Mouse (Mus musculus): ENCODE measurements around the gene Nav2. TPM values are rescaled to one million over a fixed set of nuclear protein-coding genes. Genes with fewer than 3 reads are reported as not detected.

The Nav2 gene
- polyA plus RNA-seq, 1 experiment from 2014 or later = 7.5 TPM

- no peak overlapping the region for H3K27ac ChIP-seq (replicated peaks; ENCODE audit: low read depth, low read length)
- DNase-seq (ENCODE audit: low spot score) (no peak), ATAC-seq (ENCODE audit: insufficient number of reproducible peaks, low FRiP score, low TSS enrichment, low read depth) (no peak)
- no peak overlapping the region for H3K9ac ChIP-seq (ENCODE audit: low read length)
- no peak overlapping the region for H3K4me3 ChIP-seq (ENCODE audit: low read depth, low read length)
- H3K4me1 ChIP-seq (ENCODE audit: control insufficient read depth, insufficient read depth, low read length) = no peaks in the 10 kb centered on the region
- H3K27me3 ChIP-seq (ENCODE audit: control insufficient read depth, insufficient read depth, low read length) = no peaks in the 10 kb centered on the region
- H3K4me2 ChIP-seq (ENCODE audit: low read depth, severe bottlenecking) = no peak overlapping the region
- no peaks in the 10 kb centered on the region for H3K9me3 ChIP-seq (ENCODE audit: control insufficient read depth, low read length)
- WGBS = 92% methylated on average over 21 of the region's 21 CpGs
- peaks cover 42% of the 10 kb centered on the region for H3K36me3 ChIP-seq (ENCODE audit: control insufficient read depth, insufficient read depth, low read length)
These were observed 37.8 kb upstream of the Nav2 start for GRCm38 (mm10) chr7:48870579-48871180.

GRCm38 (mm10) chr7:48871292-48871691 lies 37.2 kb upstream of the Nav2 start:
- Histone ChIP-seq H3K4me1 (ENCODE audit: control insufficient read depth, insufficient read depth, low read length) (no peaks in the 10 kb centered on the region), H3K9ac (ENCODE audit: low read length) (no peak overlapping the region), H3K4me3 (ENCODE audit: low read depth, low read length) (no peak overlapping the region), H3K4me2 (ENCODE audit: low read depth, severe bottlenecking) (no peak overlapping the region), H3K9me3 (ENCODE audit: control insufficient read depth, low read length) (no peaks in the 10 kb centered on the region), H3K27ac (replicated peaks; ENCODE audit: low read depth, low read length) (no peak overlapping the region), H3K27me3 (ENCODE audit: control insufficient read depth, insufficient read depth, low read length) (no peaks in the 10 kb centered on the region), H3K36me3 (ENCODE audit: control insufficient read depth, insufficient read depth, low read length) (peaks cover 42% of the 10 kb centered on the region)
- ATAC-seq (ENCODE audit: insufficient number of reproducible peaks, low FRiP score, low TSS enrichment, low read depth) = no peak
- no peak for DNase-seq (ENCODE audit: low spot score)
- WGBS = 91% methylated on average over 11 of the region's 11 CpGs

GRCm38 (mm10) chr7:48875096-48875495 lies 33.4 kb upstream of the Nav2 start:
- Histone ChIP-seq H3K27me3 (ENCODE audit: control insufficient read depth, insufficient read depth, low read length) (no peaks in the 10 kb centered on the region), H3K4me2 (ENCODE audit: low read depth, severe bottlenecking) (no peak overlapping the region), H3K9ac (ENCODE audit: low read length) (no peak overlapping the region), H3K4me3 (ENCODE audit: low read depth, low read length) (no peak overlapping the region), H3K27ac (replicated peaks; ENCODE audit: low read depth, low read length) (no peak overlapping the region), H3K36me3 (ENCODE audit: control insufficient read depth, insufficient read depth, low read length) (peaks cover 28% of the 10 kb centered on the region), H3K9me3 (ENCODE audit: control insufficient read depth, low read length) (no peaks in the 10 kb centered on the region), H3K4me1 (ENCODE audit: control insufficient read depth, insufficient read depth, low read length) (0 out of 2 replicates have a peak, but pooled peaks cover 3% of the 10 kb centered on the region)
- no peak for DNase-seq (ENCODE audit: low spot score)
- 94% methylated on average over 14 of the region's 14 CpGs for WGBS
- ATAC-seq (ENCODE audit: insufficient number of reproducible peaks, low FRiP score, low TSS enrichment, low read depth) = no peak

- Histone ChIP-seq H3K27me3 (ENCODE audit: control insufficient read depth, insufficient read depth, low read length) (no peaks in the 10 kb centered on the region), H3K9me3 (ENCODE audit: control insufficient read depth, low read length) (no peaks in the 10 kb centered on the region), H3K4me1 (ENCODE audit: control insufficient read depth, insufficient read depth, low read length) (peaks cover 3% of the 10 kb centered on the region; the same call in 1 of the 2 replicates), H3K4me3 (ENCODE audit: low read depth, low read length) (no peak overlapping the region), H3K27ac (replicated peaks; ENCODE audit: low read depth, low read length) (no peak overlapping the region), H3K9ac (ENCODE audit: low read length) (no peak overlapping the region), H3K4me2 (ENCODE audit: low read depth, severe bottlenecking) (no peak overlapping the region), H3K36me3 (ENCODE audit: control insufficient read depth, insufficient read depth, low read length) (peaks cover 18% of the 10 kb centered on the region)
- WGBS = 78% methylated on average over 4 of the region's 4 CpGs
- DNase-seq (ENCODE audit: low spot score) = peak; percentile 56
- ATAC-seq (ENCODE audit: insufficient number of reproducible peaks, low FRiP score, low TSS enrichment, low read depth) = no peak
These were observed 32.0 kb upstream of the Nav2 start for GRCm38 (mm10) chr7:48876526-48876925.

- WGBS = 80% methylated on average over 15 of the region's 15 CpGs
- Histone ChIP-seq H3K9ac (ENCODE audit: low read length) (no peak overlapping the region), H3K4me2 (ENCODE audit: low read depth, severe bottlenecking) (no peak overlapping the region), H3K4me1 (ENCODE audit: control insufficient read depth, insufficient read depth, low read length) (peaks cover 3% of the 10 kb centered on the region; the same call in 1 of the 2 replicates), H3K36me3 (ENCODE audit: control insufficient read depth, insufficient read depth, low read length) (peaks cover 13% of the 10 kb centered on the region), H3K9me3 (ENCODE audit: control insufficient read depth, low read length) (no peaks in the 10 kb centered on the region), H3K27ac (replicated peaks; ENCODE audit: low read depth, low read length) (no peak overlapping the region), H3K27me3 (ENCODE audit: control insufficient read depth, insufficient read depth, low read length) (no peaks in the 10 kb centered on the region; the same call in 1 of the 2 replicates), H3K4me3 (ENCODE audit: low read depth, low read length) (no peak overlapping the region)
- no peak for DNase-seq (ENCODE audit: low spot score)
- ATAC-seq (ENCODE audit: insufficient number of reproducible peaks, low FRiP score, low TSS enrichment, low read depth) = no peak
These were observed 30.6 kb upstream of the Nav2 start for GRCm38 (mm10) chr7:48877786-48878390.

- H3K27me3 ChIP-seq (ENCODE audit: control insufficient read depth, insufficient read depth, low read length) = no peaks in the 10 kb centered on the region; the same call in 1 of the 2 replicates
- H3K9me3 ChIP-seq (ENCODE audit: control insufficient read depth, low read length) = no peaks in the 10 kb centered on the region
- H3K4me1 ChIP-seq (ENCODE audit: control insufficient read depth, insufficient read depth, low read length) = peaks cover 7% of the 10 kb centered on the region; the same call in 1 of the 2 replicates
- WGBS = 76% methylated on average over 3 of the region's 3 CpGs
- DNase-seq (ENCODE audit: low spot score) (no peak), ATAC-seq (ENCODE audit: insufficient number of reproducible peaks, low FRiP score, low TSS enrichment, low read depth) (no peak)
- 0 out of 2 replicates have a peak overlapping the region, but pooled peaks have one; percentile 0 for H3K4me3 ChIP-seq (ENCODE audit: low read depth, low read length)
- H3K27ac ChIP-seq (replicated peaks; ENCODE audit: low read depth, low read length) = no peak overlapping the region
- H3K9ac ChIP-seq (ENCODE audit: low read length) = no peak overlapping the region
- H3K36me3 ChIP-seq (ENCODE audit: control insufficient read depth, insufficient read depth, low read length) = peaks cover 8% of the 10 kb centered on the region
- peak overlapping the region; percentile 20; the same call in 1 of the 2 replicates for H3K4me2 ChIP-seq (ENCODE audit: low read depth, severe bottlenecking)
These were observed 28.9 kb upstream of the Nav2 start for GRCm38 (mm10) chr7:48879574-48879973.

DNA sequence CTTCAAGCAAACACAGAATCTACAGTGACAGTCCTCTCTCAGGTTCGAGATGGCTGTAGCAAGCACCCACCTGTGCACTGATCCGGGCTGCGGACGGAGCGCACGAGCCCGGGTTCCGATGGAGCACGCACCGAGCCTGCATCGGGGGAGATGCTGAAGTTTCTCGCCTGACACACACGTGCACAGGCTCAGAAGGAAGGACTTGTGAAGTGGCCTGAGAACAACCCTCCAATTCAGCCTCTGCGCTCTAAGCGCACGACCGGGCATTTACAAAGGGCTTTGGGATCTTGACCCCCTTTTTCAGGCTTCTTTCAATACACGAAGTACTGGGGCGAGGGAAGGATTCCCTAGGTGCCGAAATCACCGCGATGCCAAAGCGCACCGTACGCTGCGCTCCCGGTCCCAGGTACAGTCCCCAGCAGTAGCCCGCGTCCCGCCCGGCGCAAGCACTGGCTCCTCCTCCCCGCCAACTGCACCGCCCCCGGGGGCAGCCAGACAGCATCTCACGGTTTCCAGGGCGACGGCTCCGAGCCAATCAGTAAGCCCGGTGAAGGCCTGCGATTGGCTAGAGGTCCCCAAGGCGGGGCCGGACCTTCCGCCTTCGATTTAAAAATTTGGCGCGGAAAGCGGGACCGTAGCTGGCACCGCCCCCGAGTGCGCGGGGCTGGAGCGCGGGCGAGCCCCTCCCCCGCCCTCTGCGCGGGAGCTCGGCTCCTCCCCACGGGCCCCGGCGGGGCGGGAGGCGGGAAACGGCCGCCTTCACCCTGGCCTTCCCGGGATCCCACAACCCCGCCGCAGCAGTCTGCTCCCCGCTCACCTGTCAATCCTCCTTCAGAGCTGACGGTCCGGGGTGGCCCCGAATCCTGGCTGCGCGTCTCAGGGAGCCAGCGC lies 27.7 kb upstream of the Nav2 start:
- H3K27ac ChIP-seq (replicated peaks; ENCODE audit: low read depth, low read length) = peak overlapping the region; percentile 69; the same call in 1 of the 2 replicates
- ATAC-seq (ENCODE audit: insufficient number of reproducible peaks, low FRiP score, low TSS enrichment, low read depth) (peak; percentile 97), DNase-seq (ENCODE audit: low spot score) (peak; percentile 98)
- H3K9ac ChIP-seq (ENCODE audit: low read length) = peak overlapping the region; percentile 85
- no peaks in the 10 kb centered on the region for H3K9me3 ChIP-seq (ENCODE audit: control insufficient read depth, low read length)
- 0 out of 2 replicates have a peak, but pooled peaks cover 2% of the 10 kb centered on the region for H3K36me3 ChIP-seq (ENCODE audit: control insufficient read depth, insufficient read depth, low read length)
- H3K27me3 ChIP-seq (ENCODE audit: control insufficient read depth, insufficient read depth, low read length) = no peaks in the 10 kb centered on the region; the same call in 1 of the 2 replicates
- H3K4me2 ChIP-seq (ENCODE audit: low read depth, severe bottlenecking) = peak overlapping the region; percentile 75
- peak overlapping the region; percentile 77 for H3K4me3 ChIP-seq (ENCODE audit: low read depth, low read length)
- H3K4me1 ChIP-seq (ENCODE audit: control insufficient read depth, insufficient read depth, low read length) = peaks cover 7% of the 10 kb centered on the region; the same call in 1 of the 2 replicates
- WGBS = under 1% methylated on average over 59 of the region's 77 CpGs

- ATAC-seq (ENCODE audit: insufficient number of reproducible peaks, low FRiP score, low TSS enrichment, low read depth) (peak; percentile 67), DNase-seq (ENCODE audit: low spot score) (peak; percentile 85)
- H3K9ac ChIP-seq (ENCODE audit: low read length) = peak within 1 kb of the TSS; percentile 85
- H3K4me1 ChIP-seq (ENCODE audit: control insufficient read depth, insufficient read depth, low read length) = peaks cover 7% of the 10 kb centered on the region; the same call in 1 of the 2 replicates
- no peaks in the 10 kb centered on the region; the same call in 1 of the 2 replicates for H3K27me3 ChIP-seq (ENCODE audit: control insufficient read depth, insufficient read depth, low read length)
- H3K4me2 ChIP-seq (ENCODE audit: low read depth, severe bottlenecking) = peak within 1 kb of the TSS; percentile 75
- no peaks in the 10 kb centered on the region for H3K9me3 ChIP-seq (ENCODE audit: control insufficient read depth, low read length)
- H3K4me3 ChIP-seq (ENCODE audit: low read depth, low read length) = peak within 1 kb of the TSS; percentile 77
- 0 out of 2 replicates have a peak, but pooled peaks cover 2% of the 10 kb centered on the region for H3K36me3 ChIP-seq (ENCODE audit: control insufficient read depth, insufficient read depth, low read length)
- peak within 1 kb of the TSS; percentile 69; the same call in 1 of the 2 replicates for H3K27ac ChIP-seq (replicated peaks; ENCODE audit: low read depth, low read length)
- under 1% methylated on average over 41 of the region's 41 CpGs for WGBS
These were observed 27.0 kb upstream of the Nav2 start, which contains the start of gene E2f8 for GRCm38 (mm10) chr7:48881486-48881885. TSS of gene E2f8 (minus strand) at chr7:48881596.
